Mouse (Mus musculus) limb, embryonic 14.5 days (tissue): ENCODE results near the gene Tmem14a. TPM values are rescaled to one million over a fixed set of nuclear protein-coding genes. Genes with fewer than 3 reads are reported as not detected.
"Not testable (repeated sequence)": the region's sequence is repeated elsewhere in the genome, so short reads cannot be mapped to it uniquely, and the experiment has no call there.

Source experiments
- ATAC-seq: fragments of 200-750 bp; cut with Nextera tagmentation; 2 replicates; pipeline ENCODE4 v1.8.0; 2017; ENCODE audit warnings: low read depth, moderate number of reproducible peaks, moderate TSS enrichment; ENCODE audit not compliant: low FRiP score
- DNase-seq: peaks from one replicate; pipeline ENCODE4 v3.0.0-alpha.2; 2015; ENCODE audit warnings: low spot score
- H3K27ac ChIP-seq: fragments of 300-500 bp; sonication (generic); replicated peaks from 2 replicates; pipeline ENCODE4 v1.5.1; 2014; ENCODE audit warnings: low read depth, mild to moderate bottlenecking, low read length, moderate library complexity, mixed read lengths
- H3K27me3 ChIP-seq: fragments of 300-500 bp; sonication (generic); 2 replicates; pipeline ENCODE4 v1.6.1; 2014; ENCODE audit warnings: low read length, mixed read lengths; ENCODE audit not compliant: control insufficient read depth, insufficient read depth
- H3K36me3 ChIP-seq: fragments of 300-500 bp; sonication (generic); 2 replicates; pipeline ENCODE4 v1.6.1; 2014; ENCODE audit warnings: mild to moderate bottlenecking, low read length, moderate library complexity, mixed read lengths; ENCODE audit not compliant: control insufficient read depth, insufficient read depth
- H3K4me1 ChIP-seq: fragments of 300-500 bp; sonication (generic); 2 replicates; pipeline ENCODE4 v1.6.1; 2014; ENCODE audit warnings: antibody characterized with exemption, low read length, mixed read lengths; ENCODE audit not compliant: control insufficient read depth, insufficient read depth
- H3K4me2 ChIP-seq: fragments of 300-500 bp; sonication (generic); replicated peaks from 2 replicates; pipeline ENCODE4 v1.6.1; 2014; ENCODE audit warnings: low read depth, mild to moderate bottlenecking, low read length, moderate library complexity; ENCODE audit not compliant: severe bottlenecking
- H3K4me3 ChIP-seq: fragments of 300-500 bp; sonication (generic); replicated peaks from 2 replicates; pipeline ENCODE4 v1.5.1; 2014; ENCODE audit warnings: low read length
- H3K9ac ChIP-seq: fragments of 300-500 bp; sonication (generic); 2 replicates; pipeline ENCODE4 v1.6.1; 2014; ENCODE audit warnings: mild to moderate bottlenecking, low read depth, low read length, moderate library complexity; ENCODE audit not compliant: severe bottlenecking
- H3K9me3 ChIP-seq: fragments of 300-500 bp; sonication (generic); 2 replicates; pipeline ENCODE4 v1.6.1; 2016; ENCODE audit warnings: low read length; ENCODE audit not compliant: control insufficient read depth
- POLR2A ChIP-seq: fragments of 200-500 bp; IDR thresholded peaks from 2 replicates; pipeline ENCODE4 v1.8.0; 2012; ENCODE audit warnings: inconsistent platforms, mild to moderate bottlenecking, moderate library complexity, borderline replicate concordance; ENCODE audit not compliant: insufficient read depth, insufficient read length; ENCODE audit errors: extremely low read depth
- WGBS: fragments of 180-500 bp; shearing (Covaris S2); extraction: QIAGEN DNeasy Blood & Tissue Kit; methylation state at CpG from one replicate; pipeline ENCODE4 v1.1.7; 2014; 5-methylcytosine and 5-hydroxymethylcytosine counted together
- polyA plus RNA-seq, 2 experiments: library from polyadenylated mRNA; depleted of rRNA in 1 of 2; stranded (reverse) in 1 of 2; unstranded in 1 of 2; fragments of >200 nt; fragmentation: Nextera tagmentation in 1 of 2; extraction: Ambion mirVana in 1 of 2; gene quantifications; 2 replicates each; pipeline versions ENCODE4 v1.2.1 to v1.2.3; 2012 to 2014

Gene Tmem14a
- polyA plus RNA-seq, 2 experiments, result 9.3 to 9.5 TPM

GRCm38 (mm10) chr1:21227756-21228395 is 9.5 kb downstream of the Tmem14a start:
- H3K27ac ChIP-seq, result no peak overlapping the region
- 84% methylated on average over 6 of the region's 6 CpGs for WGBS
- no peaks in the 10 kb centered on the region for H3K9me3 ChIP-seq
- H3K4me1 ChIP-seq, result no peaks in the 10 kb centered on the region
- H3K36me3 ChIP-seq, result no peaks in the 10 kb centered on the region
- H3K4me2 ChIP-seq, result no peak overlapping the region
- ATAC-seq, result no peak
- H3K9ac ChIP-seq, result no peak overlapping the region
- TF ChIP-seq POLR2A, result no peak
- H3K27me3 ChIP-seq, result no peaks in the 10 kb centered on the region
- DNase-seq, result no peak
- no peak overlapping the region for H3K4me3 ChIP-seq

- H3K4me3 ChIP-seq, H3K9me3 ChIP-seq, H3K27ac ChIP-seq, DNase-seq, H3K36me3 ChIP-seq, H3K4me1 ChIP-seq, ATAC-seq, H3K9ac ChIP-seq, H3K27me3 ChIP-seq, H3K4me2 ChIP-seq: not testable (repeated sequence)
- WGBS, result 80% methylated on average over 15 of the region's 15 CpGs
Observed at GRCm38 (mm10) chr1:21228740-21229722, 10.7 kb downstream of the Tmem14a start.

- Histone ChIP-seq H3K27me3 (no peaks in the 10 kb centered on the region), H3K4me3 (no peak overlapping the region), H3K27ac (no peak overlapping the region), H3K36me3 (no peaks in the 10 kb centered on the region), H3K9me3 (no peaks in the 10 kb centered on the region), H3K4me1 (no peaks in the 10 kb centered on the region), H3K9ac (no peak overlapping the region), H3K4me2 (no peak overlapping the region)
- ATAC-seq (no peak), DNase-seq (no peak)
- no peak for TF ChIP-seq POLR2A
- WGBS, result 70% methylated on average over 2 of the region's 2 CpGs
Observed at GRCm38 (mm10) chr1:21230376-21230775, 12.0 kb downstream of the Tmem14a start.

GRCm38 (mm10) chr1:21231744-21232464 is 13.5 kb downstream of the Tmem14a start:
- Histone ChIP-seq H3K4me3 (no peak overlapping the region), H3K4me1 (no peaks in the 10 kb centered on the region), H3K9ac (no peak overlapping the region), H3K9me3 (no peaks in the 10 kb centered on the region), H3K36me3 (no peaks in the 10 kb centered on the region), H3K4me2 (no peak overlapping the region), H3K27me3 (no peaks in the 10 kb centered on the region), H3K27ac (no peak overlapping the region)
- no peak for ATAC-seq
- WGBS, result 55% methylated on average over 5 of the region's 5 CpGs
- DNase-seq, result no peak
- TF ChIP-seq POLR2A, result no peak

GRCm38 (mm10) chr1:21232516-21232915 is 14.1 kb downstream of the Tmem14a start:
- WGBS, result 55% methylated on average over 1 of the region's 1 CpGs
- Histone ChIP-seq H3K9me3 (no peaks in the 10 kb centered on the region), H3K27me3 (no peaks in the 10 kb centered on the region), H3K9ac (no peak overlapping the region), H3K36me3 (no peaks in the 10 kb centered on the region), H3K4me1 (no peaks in the 10 kb centered on the region), H3K4me2 (no peak overlapping the region), H3K4me3 (no peak overlapping the region), H3K27ac (no peak overlapping the region)
- ATAC-seq (no peak), DNase-seq (no peak)
- no peak for TF ChIP-seq POLR2A
